Mouse (Mus musculus) Patski (cell line): ENCODE data around the gene Gm3252. TPM values are rescaled to one million over a fixed set of nuclear protein-coding genes. Genes with fewer than 3 reads are reported as not detected.
"Not testable (repeated sequence)": the region's sequence is repeated elsewhere in the genome, so short reads cannot be mapped to it uniquely, and the experiment has no call there.

Source experiments
- ATAC-seq: fragments of 100-300 bp; one replicate; pipeline ENCODE4 v1.8.0; 2021
- CTCF ChIA-PET: fragments of 350-600 bp; sonication (Branson Sonifier 250); formaldehyde crosslinking; loops from one replicate; lab custom pipeline; 2022; ENCODE audit warnings: inconsistent platforms; lab: Charles Lee
- POLR2A ChIA-PET: fragments of 350-600 bp; sonication (Branson Sonifier 250); formaldehyde crosslinking; loops from one replicate; lab custom pipeline; 2022; ENCODE audit warnings: antibody characterized with exemption, inconsistent platforms; lab: Charles Lee
- DNase-seq: peaks from one replicate; pipeline ENCODE4 v3.0.0-alpha.2; 2011; ENCODE audit warnings: low read depth, low spot score
- H3K27me3 ChIP-seq: fragments of 371-371 bp; one replicate; pipeline ENCODE4 v1.5.1; 2021
- in situ Hi-C: fragments of 300-500 bp; cut with MboI; formaldehyde crosslinking; loops from 3 replicates; pipeline ENCODE4 v1.11.1; 2018; ENCODE audit warnings: low pct_unique_long_range_greater_than_20kb, mixed read lengths
- polyA plus RNA-seq: library from polyadenylated mRNA; unstranded; gene quantifications from one replicate; pipeline ENCODE4 v1.2.3, GENCODE M21; 2021

The Gm3252 gene
- polyA plus RNA-seq: not detected

DNA sequence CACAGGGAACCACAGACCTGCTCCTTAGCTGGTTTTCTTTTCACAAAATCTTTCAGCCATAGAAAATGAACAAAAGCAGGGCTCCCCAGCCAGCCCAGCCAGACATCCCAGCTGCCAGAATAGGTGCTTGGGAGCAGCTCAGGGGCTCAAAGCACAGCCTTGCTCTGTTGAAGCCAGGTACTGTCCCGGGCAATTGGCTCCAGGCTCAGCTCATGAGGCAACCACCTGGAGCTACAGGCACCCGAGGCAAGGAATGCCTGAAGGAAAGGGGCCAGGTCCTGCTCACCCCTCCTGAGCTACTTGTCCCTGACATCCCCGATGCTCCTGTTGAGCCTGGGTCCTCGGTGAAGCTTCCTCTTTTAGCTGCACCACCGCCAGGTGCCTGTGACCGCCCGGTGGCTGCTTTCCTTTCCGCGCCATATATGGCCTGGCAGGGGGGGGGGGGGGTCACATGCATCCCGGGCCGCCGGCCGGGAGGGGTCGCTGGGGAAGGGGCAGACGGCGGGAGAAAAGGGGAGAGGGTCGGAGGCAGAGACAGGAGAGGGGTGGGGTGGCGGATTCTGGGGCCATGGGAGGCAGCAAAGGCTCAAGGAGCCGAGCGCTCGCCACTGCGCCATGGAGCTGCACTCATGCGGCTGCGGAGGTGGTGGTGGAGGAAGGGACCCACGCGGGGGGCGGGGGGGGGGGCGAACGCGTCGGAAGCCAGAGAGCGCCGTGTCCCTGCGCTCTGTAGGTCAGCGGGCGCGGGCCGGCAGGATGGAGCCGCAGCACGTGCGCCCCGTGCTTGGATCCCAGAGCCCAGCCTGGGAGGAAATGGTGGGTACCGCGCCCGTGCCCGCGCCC, at the start of gene Gm3252:
TSS of gene Gm3252 (plus strand) at position 738 of the 843 bp plus-strand sequence.
- ATAC-seq, in situ Hi-C loops, POLR2A ChIA-PET, H3K27me3 ChIP-seq, CTCF ChIA-PET, DNase-seq: not testable (repeated sequence)

DNA sequence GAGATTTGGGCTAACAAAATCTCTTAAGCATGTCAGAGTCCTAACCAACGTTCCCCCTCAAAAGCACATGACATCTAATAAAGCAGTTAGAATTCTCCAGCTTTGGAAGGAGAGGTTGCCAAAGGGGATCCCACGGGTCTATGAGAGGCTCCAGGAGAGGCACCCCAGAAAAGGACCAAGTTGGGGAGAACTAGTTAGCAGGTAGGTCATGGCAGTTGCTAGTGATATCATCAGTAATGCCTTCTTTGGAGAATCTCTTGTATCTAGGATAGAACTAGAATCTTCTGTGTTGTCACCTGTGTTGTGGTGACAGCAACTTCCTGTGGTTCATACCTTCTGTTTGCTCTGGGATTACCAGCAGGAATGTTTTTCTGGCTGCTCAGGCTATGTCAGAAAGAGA, 17.6 kb upstream of the Gm3252 start, which contains the start of gene Gm7876:
TSS of gene Gm7876 (plus strand) at position 301 of the 400 bp plus-strand sequence.
- CTCF ChIA-PET, ATAC-seq, DNase-seq, H3K27me3 ChIP-seq, POLR2A ChIA-PET, in situ Hi-C loops: not testable (repeated sequence)

DNA sequence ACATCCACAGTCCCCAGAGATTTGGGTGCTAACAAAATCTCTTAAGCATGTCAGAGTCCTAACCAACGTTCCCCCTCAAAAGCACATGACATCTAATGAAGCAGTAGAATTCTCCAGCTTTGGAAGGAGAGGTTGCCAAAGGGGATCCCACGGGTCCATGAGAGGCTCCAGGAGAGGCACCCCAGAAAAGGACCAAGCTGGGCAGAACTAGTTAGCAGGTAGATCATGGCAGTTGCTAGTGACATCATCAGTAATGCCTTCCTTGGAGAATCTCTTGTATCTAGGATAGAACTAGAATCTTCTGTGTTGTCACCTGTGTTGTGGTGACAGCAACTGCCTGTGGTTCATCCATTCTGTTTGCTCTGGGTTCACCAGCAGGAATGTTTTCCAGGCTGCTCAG, 49.5 kb downstream of the Gm3252 start, which contains the start of gene Gm9602:
TSS of gene Gm9602 (plus strand) at position 301 of the 400 bp plus-strand sequence.
- DNase-seq, POLR2A ChIA-PET, in situ Hi-C loops, H3K27me3 ChIP-seq, ATAC-seq, CTCF ChIA-PET: not testable (repeated sequence)

Other genes starting within 250 kb of the Gm3252 start
- gene Gm3182, start 245.0 kb upstream of the Gm3252 start, polyA plus RNA-seq: not detected
- gene Gm3047, start 171.4 kb upstream of the Gm3252 start, polyA plus RNA-seq: not detected
- gene Gm8159, start 94.4 kb upstream of the Gm3252 start, polyA plus RNA-seq: not detected
- not detected for gene Gm3239, start 62.6 kb upstream of the Gm3252 start, polyA plus RNA-seq
- gene Gm7876, start 17.5 kb upstream of the Gm3252 start, polyA plus RNA-seq: not detected
- not detected for gene Gm9602, start 49.6 kb downstream of the Gm3252 start, polyA plus RNA-seq
- not detected for gene Gm3269, start 111.3 kb downstream of the Gm3252 start, polyA plus RNA-seq
- not detected for gene Gm3264, start 128.8 kb downstream of the Gm3252 start, polyA plus RNA-seq
- gene Gm3278, start 165.6 kb downstream of the Gm3252 start, polyA plus RNA-seq: not detected